ENCODE assay signal across 8 mouse cellular contexts in the genomic region with DNA sequence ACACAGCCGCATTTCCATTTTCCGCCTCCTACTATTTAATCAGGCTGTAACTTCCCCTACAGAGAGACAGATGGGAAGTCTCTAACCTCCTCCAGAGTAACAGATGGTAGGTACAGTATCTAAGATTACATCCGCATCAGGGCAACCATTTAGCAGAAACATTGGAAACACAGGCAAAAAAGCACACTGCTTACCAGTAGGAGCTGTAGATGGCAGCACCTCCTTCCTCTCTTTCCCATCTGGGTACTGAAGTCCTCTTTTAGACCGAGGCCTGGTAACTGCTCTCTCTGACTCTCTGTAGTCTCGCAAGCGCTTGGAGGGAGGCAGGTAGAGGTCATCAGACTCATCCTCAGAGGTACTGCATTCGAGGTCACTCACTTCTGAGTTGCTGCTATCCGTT. TPM values are rescaled to one million over a fixed set of nuclear protein-coding genes. Genes with fewer than 3 reads are reported as not detected.
DNase-seq lines count a peak whose midpoint lies in the region; ATAC-seq and TF ChIP-seq lines count a peak whose summit lies in the region.
"Had no signal": no experiment of that assay in that cellular context is flagged by ENCODE, and none has a peak within 500 bp of the region (broad histone marks: within the 10 kb centered on the region; RNA-seq: fewer than 3 reads in every experiment).

No protein-coding gene starts in this region.

- H3K9me3 ChIP-seq in E14TG2a.4 (ENCODE audit: low read length), result no peaks in the 10 kb centered on the region
- H3K9me3 ChIP-seq in MEL (replicated peaks; ENCODE audit: insufficient read depth, low read length), result no peaks in the 10 kb centered on the region
- H3K9me3 ChIP-seq in forebrain, embryonic 12.5 days, result no peaks in the 10 kb centered on the region
- no peaks in the 10 kb centered on the region for H3K9me3 ChIP-seq in liver, postnatal 0 days (ENCODE audit: low read length)
- no peaks in the 10 kb centered on the region for H3K9me3 ChIP-seq in stomach, postnatal 0 days (ENCODE audit: control insufficient read depth, low read length)

- TF ChIP-seq EP300 in MEL (IDR thresholded peaks at IDR 0.05; ENCODE audit: low read depth in 1 of 2, low read length in 2 of 2), result no peak
- TF ChIP-seq EP300 in liver, postnatal 0 days (IDR thresholded peaks at IDR 0.05; ENCODE audit: low read depth), result peak; percentile 22; the same call in 1 of the 2 replicates
- TF ChIP-seq EP300 in stomach, postnatal 0 days (optimal IDR thresholded peaks at IDR 0.05), result no peak

- H3K4me3 ChIP-seq in E14TG2a.4 (replicated peaks; ENCODE audit: low read length) (no peak overlapping the region; the same call in 1 of the 2 replicates), MEL (ENCODE audit: control insufficient read depth in 1 of 2, insufficient read depth in 1 of 2, low read depth in 2 of 2, low read length in 2 of 2) (no peak overlapping the region)
- H3K4me3 ChIP-seq in forebrain, embryonic 12.5 days (replicated peaks), result no peak overlapping the region
- no peak overlapping the region for H3K4me3 ChIP-seq in liver, postnatal 0 days (ENCODE audit: low read depth, low read length)
- H3K4me3 ChIP-seq in stomach, postnatal 0 days (ENCODE audit: low read depth, low read length), result no peak overlapping the region

- H3K27ac ChIP-seq in MEL (ENCODE audit: control insufficient read depth, low read depth, low read length), result no peak overlapping the region
- no peak overlapping the region for H3K27ac ChIP-seq in forebrain, embryonic 12.5 days
- no peak overlapping the region for H3K27ac ChIP-seq in liver, postnatal 0 days (ENCODE audit: low read depth)
- no peak overlapping the region for H3K27ac ChIP-seq in stomach, postnatal 0 days (replicated peaks)
- H3K27ac ChIP-seq: macrophage had no signal

- H3K4me1 ChIP-seq in E14TG2a.4 (replicated peaks; ENCODE audit: low read depth, low read length) (peaks cover 50% of the 10 kb centered on the region), MEL (ENCODE audit: control insufficient read depth in 1 of 2, insufficient read depth in 2 of 2, low read length in 2 of 2) (peaks cover 0 to 6% of the 10 kb centered on the region in 2 experiments; a peak in 2 of 4 replicates)
- H3K4me1 ChIP-seq in forebrain, embryonic 12.5 days, result 0 out of 2 replicates have a peak, but pooled peaks cover 2% of the 10 kb centered on the region
- no peaks in the 10 kb centered on the region for H3K4me1 ChIP-seq in liver, postnatal 0 days (ENCODE audit: insufficient read depth)
- H3K4me1 ChIP-seq in stomach, postnatal 0 days (replicated peaks; ENCODE audit: control insufficient read depth, insufficient read depth), result no peaks in the 10 kb centered on the region

- ATAC-seq in forebrain, embryonic 12.5 days (ENCODE audit: low FRiP score), result peak; percentile 69; the same call in 1 of the 2 replicates
- peak; percentile 68 for ATAC-seq in liver, postnatal 0 days
- ATAC-seq in stomach, postnatal 0 days (ENCODE audit: low FRiP score, low TSS enrichment), result 0 out of 2 replicates have a peak, but pooled peaks have one; percentile 47

- H3K27me3 ChIP-seq in E14TG2a.4 (ENCODE audit: insufficient read depth, low read length) (no peaks in the 10 kb centered on the region), MEL (ENCODE audit: control insufficient read depth in 1 of 2, insufficient read depth in 2 of 2, low read length in 2 of 2) (no peaks in the 10 kb centered on the region)
- H3K27me3 ChIP-seq in forebrain, embryonic 12.5 days, result no peaks in the 10 kb centered on the region
- no peaks in the 10 kb centered on the region for H3K27me3 ChIP-seq in liver, postnatal 0 days (ENCODE audit: insufficient read depth, low read length)
- H3K27me3 ChIP-seq in stomach, postnatal 0 days (ENCODE audit: control insufficient read depth, insufficient read depth, low read length), result no peaks in the 10 kb centered on the region

- H3K9ac ChIP-seq in MEL (ENCODE audit: control insufficient read depth, low read depth, low read length, poor library complexity, severe bottlenecking), result no peak overlapping the region
- H3K9ac ChIP-seq in forebrain, embryonic 12.5 days, result no peak overlapping the region
- H3K9ac ChIP-seq in liver, postnatal 0 days (replicated peaks), result no peak overlapping the region
- no peak overlapping the region for H3K9ac ChIP-seq in stomach, postnatal 0 days (ENCODE audit: low read length)

- TF ChIP-seq POLR2A in MEL (IDR thresholded peaks at IDR 0.05; ENCODE audit: control insufficient read depth in 1 of 2, insufficient read depth in 1 of 2, low read depth in 1 of 2, low read length in 2 of 2, poor library complexity in 1 of 2), result no peak

- DNase-seq in MEL (ENCODE audit: low read depth, low spot score), result peak; percentile 58
- peak; percentile 43 for DNase-seq in kidney, postnatal 10 days
- DNase-seq in liver, postnatal 0 days, result no peak
- peak; percentile 18 for DNase-seq in stomach, postnatal 0 days (ENCODE audit: low spot score)
- no peak for DNase-seq in spleen, postnatal 10 days (ENCODE audit: low spot score in 2 of 2)

- no peaks in the 10 kb centered on the region; the same call in 1 of the 2 replicates for H3K79me2 ChIP-seq in MEL (ENCODE audit: control insufficient read depth, insufficient read depth, low read length, poor library complexity)

- H3K36me3 ChIP-seq in E14TG2a.4 (ENCODE audit: insufficient read depth, low read length) (peaks cover 99% of the 10 kb centered on the region), MEL (ENCODE audit: control insufficient read depth in 1 of 2, insufficient read depth in 2 of 2, low read length in 2 of 2) (peaks cover 20 to 26% of the 10 kb centered on the region in 2 experiments)
- peaks cover 67% of the 10 kb centered on the region for H3K36me3 ChIP-seq in forebrain, embryonic 12.5 days (replicated peaks)
- peaks cover 55% of the 10 kb centered on the region for H3K36me3 ChIP-seq in liver, postnatal 0 days (replicated peaks; ENCODE audit: insufficient read depth, low read length)
- H3K36me3 ChIP-seq in stomach, postnatal 0 days (ENCODE audit: control insufficient read depth, insufficient read depth, low read length), result no peaks in the 10 kb centered on the region

- no peak overlapping the region for H3K4me2 ChIP-seq in forebrain, embryonic 12.5 days
- H3K4me2 ChIP-seq in liver, postnatal 0 days (ENCODE audit: low read depth, low read length), result no peak overlapping the region
- H3K4me2 ChIP-seq in stomach, postnatal 0 days (replicated peaks; ENCODE audit: low read depth), result no peak overlapping the region

- TF ChIP-seq CTCF in E14TG2a.4 (conservative IDR thresholded peaks at IDR 0.05; ENCODE audit: low read length) (peak; percentile 27), MEL (IDR thresholded peaks at IDR 0.05 in 2 of 3, conservative IDR thresholded peaks at IDR 0.05 in 1 of 3; ENCODE audit: control insufficient read depth in 1 of 3, insufficient read depth in 1 of 3, low read depth in 2 of 3, low read length in 3 of 3, poor library complexity in 1 of 3, severe bottlenecking in 1 of 3) (peak in 1 of 3 experiments; percentile 34; a peak in 2 of 6 replicates)
- TF ChIP-seq CTCF in liver, postnatal 0 days (IDR thresholded peaks at IDR 0.05; ENCODE audit: low read depth), result peak; percentile 50
- TF ChIP-seq CTCF in stomach, postnatal 0 days (IDR thresholded peaks at IDR 0.05; ENCODE audit: low read depth), result peak; percentile 71

- 85% methylated on average over 8 of the region's 8 CpGs for WGBS in forebrain, embryonic 12.5 days
- WGBS in liver, postnatal 0 days (ENCODE audit: insufficient replicate concordance), result 78% methylated on average over 8 of the region's 8 CpGs
- 70% methylated on average over 8 of the region's 8 CpGs for WGBS in stomach, postnatal 0 days

- no peak; the same call in none of the 2 replicates for TF ChIP-seq RAD21 in MEL (IDR thresholded peaks at IDR 0.05; ENCODE audit: low read depth, low read length)

TF ChIP-seq in MEL, 35 proteins besides CTCF, POLR2A, EP300 and RAD21:
- no peak for TF ChIP-seq KAT2A (conservative IDR thresholded peaks at IDR 0.05; ENCODE audit: low read depth, low read length)
- no peak for TF ChIP-seq HCFC1 (IDR thresholded peaks at IDR 0.05; ENCODE audit: low read depth, low read length)
- no peak for TF ChIP-seq MEF2A (IDR thresholded peaks at IDR 0.05; ENCODE audit: extremely low read depth, insufficient replicate concordance, low read depth, low read length, poor library complexity, severe bottlenecking)
- TF ChIP-seq JUND (IDR thresholded peaks at IDR 0.05; ENCODE audit: low read depth, low read length), result no peak
- TF ChIP-seq TAL1 (IDR thresholded peaks at IDR 0.05; ENCODE audit: low read length), result peak; percentile 63

RNA-seq across cellular contexts. Expression of gene Sgo1, which starts 10.4 kb away (rescaled TPM):
- total RNA-seq in MEL (2012; rRNA removed), result 12.6 and 19.4 TPM in 2 replicates
- polyA plus RNA-seq in MEL (2012; ENCODE audit: insufficient read depth in 1 of 2, insufficient read length in 2 of 2, low read depth in 1 of 2, low replicate concordance in 2 of 2, missing spikeins in 1 of 2), result 10 to 100 TPM in 1 of 2 experiments, not detected in 1; 21.4 TPM
- 53.0 and 56.3 TPM in 2 replicates for polyA plus RNA-seq in forebrain, embryonic 12.5 days (2016; fragmentation: Nextera tagmentation; extraction: Ambion mirVana)
- 21.4 and 24.6 TPM in 2 replicates for polyA plus RNA-seq in liver, postnatal 0 days (2015; fragmentation: Nextera tagmentation; extraction: Ambion mirVana)
- 10.3 and 14.0 TPM in 2 replicates for polyA plus RNA-seq in stomach, postnatal 0 days (2015; fragmentation: Nextera tagmentation; extraction: Ambion mirVana)

Comparison
In these comparisons a context has a peak if more than half of its experiments do, and no peak if none do; other contexts are left out.
1. DNase-seq: peak in MEL (single experiment), kidney, postnatal 10 days (single experiment) and stomach, postnatal 0 days (single experiment); none in liver, postnatal 0 days (single experiment) and spleen, postnatal 10 days (0 of 2).
2. Peak in every context shown above with its lines, with median percentiles within 50 percentile points of each other: ATAC-seq.